Mouse (Mus musculus) limb, embryonic 10.5 days (tissue): ENCODE data around the gene Nmnat2. TPM values are rescaled to one million over a fixed set of nuclear protein-coding genes. Genes with fewer than 3 reads are reported as not detected.

Experiments
- DNase-seq: peaks from one replicate; pipeline ENCODE4 v3.0.0-alpha.2; 2017; ENCODE audit warnings: low spot score
- H3K27ac ChIP-seq: fragments of 300-500 bp; sonication (generic); 2 replicates; pipeline ENCODE4 v1.5.1; 2016; ENCODE audit warnings: mild to moderate bottlenecking
- H3K27me3 ChIP-seq: fragments of 300-500 bp; sonication (generic); 2 replicates; pipeline ENCODE4 v1.6.1; 2016; ENCODE audit warnings: low read depth, mild to moderate bottlenecking; ENCODE audit not compliant: poor library complexity, severe bottlenecking
- H3K36me3 ChIP-seq: fragments of 300-500 bp; sonication (generic); 2 replicates; pipeline ENCODE4 v1.6.1; 2016; ENCODE audit warnings: mild to moderate bottlenecking, moderate library complexity
- H3K4me1 ChIP-seq: fragments of 300-500 bp; sonication (generic); 2 replicates; pipeline ENCODE4 v1.6.1; 2016
- H3K4me3 ChIP-seq: fragments of 300-500 bp; sonication (generic); 2 replicates; pipeline ENCODE4 v1.5.1; 2016; ENCODE audit warnings: mild to moderate bottlenecking, moderate library complexity
- H3K9me3 ChIP-seq: fragments of 300-500 bp; sonication (generic); replicated peaks from 2 replicates; pipeline ENCODE4 v1.6.1; 2016; ENCODE audit warnings: mild to moderate bottlenecking
- whole genome bisulfite sequencing: fragments of 180-500 bp; shearing (Covaris S2); methylation state at CpG from one replicate; pipeline ENCODE4 v1.1.7; 2016; 5-methylcytosine and 5-hydroxymethylcytosine counted together
- polyA plus RNA-seq: library from polyadenylated mRNA; unstranded; fragments of >200 nt; fragmentation: Nextera tagmentation; extraction: Ambion mirVana; gene quantifications from 2 replicates; pipeline ENCODE4 v1.2.1, GENCODE M21; 2016

Nmnat2 gene
- polyA plus RNA-seq, 1 experiment from 2014 or later: 0.75 TPM

GRCm38 (mm10) chr1:153133865-153134781, 179.3 kb downstream of the Nmnat2 start:
- peaks cover 23% of the 10 kb centered on the region for H3K4me1 ChIP-seq
- H3K36me3 ChIP-seq: no peaks in the 10 kb centered on the region
- DNase-seq: peak; percentile 47
- H3K27ac ChIP-seq: peak overlapping the region; percentile 72
- no peaks in the 10 kb centered on the region for H3K9me3 ChIP-seq
- H3K27me3 ChIP-seq: no peaks in the 10 kb centered on the region
- WGBS: 14% methylated on average over 9 of the region's 9 CpGs
- H3K4me3 ChIP-seq: no peak overlapping the region

- peaks cover 27% of the 10 kb centered on the region for H3K4me1 ChIP-seq
- DNase-seq: no peak
Observed at GRCm38 (mm10) chr1:153136647-153137046, 181.9 kb downstream of the Nmnat2 start.

DNA sequence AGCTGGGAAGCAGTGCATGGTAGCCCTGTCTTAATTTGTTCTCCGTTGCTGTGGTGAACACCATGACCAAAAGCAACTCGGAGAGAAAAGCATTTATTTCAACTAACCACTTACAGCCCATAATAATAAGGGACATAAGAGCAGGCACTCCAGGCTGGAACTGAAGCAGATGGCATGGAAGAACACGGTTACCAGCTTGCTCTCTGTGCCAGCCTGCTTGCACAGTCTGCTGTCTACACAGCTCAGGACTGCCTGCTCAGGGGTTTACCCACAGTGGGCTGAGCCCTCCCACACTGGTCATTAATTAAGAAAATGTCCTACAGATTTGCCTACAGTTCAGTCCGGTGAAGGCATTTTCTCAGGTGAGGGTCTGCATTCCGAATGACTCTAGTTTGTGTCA, 183.7 kb downstream of the Nmnat2 start:
- H3K27me3 ChIP-seq: no peaks in the 10 kb centered on the region
- peaks cover 20% of the 10 kb centered on the region for H3K4me1 ChIP-seq
- WGBS: 71% methylated on average over 5 of the region's 5 CpGs
- no peak for DNase-seq
- no peaks in the 10 kb centered on the region for H3K36me3 ChIP-seq
- no peaks in the 10 kb centered on the region for H3K9me3 ChIP-seq
- no peak overlapping the region for H3K27ac ChIP-seq
- no peak overlapping the region for H3K4me3 ChIP-seq

More at GRCm38 (mm10) chr1:153136647-153137046, 181.9 kb downstream of the Nmnat2 start:
- Histone ChIP-seq H3K36me3 (no peaks in the 10 kb centered on the region), H3K4me3 (no peak overlapping the region), H3K9me3 (no peaks in the 10 kb centered on the region), H3K27ac (no peak overlapping the region), H3K27me3 (no peaks in the 10 kb centered on the region)
- WGBS: 79% methylated on average over 13 of the region's 13 CpGs

- Histone ChIP-seq H3K9me3 (no peaks in the 10 kb centered on the region), H3K36me3 (no peaks in the 10 kb centered on the region), H3K27ac (no peak overlapping the region), H3K4me1 (peaks cover 19% of the 10 kb centered on the region), H3K4me3 (no peak overlapping the region), H3K27me3 (no peaks in the 10 kb centered on the region)
- DNase-seq: no peak
- WGBS: 51% methylated on average over 7 of the region's 7 CpGs
Observed at GRCm38 (mm10) chr1:153139635-153140034, 184.8 kb downstream of the Nmnat2 start.

- Histone ChIP-seq H3K4me1 (peaks cover 18% of the 10 kb centered on the region), H3K36me3 (no peaks in the 10 kb centered on the region), H3K27me3 (no peaks in the 10 kb centered on the region), H3K9me3 (no peaks in the 10 kb centered on the region), H3K4me3 (no peak overlapping the region), H3K27ac (no peak overlapping the region)
- DNase-seq: no peak
- whole genome bisulfite sequencing: 79% methylated on average over 11 of the region's 11 CpGs
Observed at GRCm38 (mm10) chr1:153140265-153140664, 185.5 kb downstream of the Nmnat2 start.

- Histone ChIP-seq H3K9me3 (no peaks in the 10 kb centered on the region), H3K36me3 (no peaks in the 10 kb centered on the region), H3K27ac (no peak overlapping the region), H3K4me3 (no peak overlapping the region), H3K4me1 (peaks cover 18% of the 10 kb centered on the region), H3K27me3 (no peaks in the 10 kb centered on the region)
- DNase-seq: no peak
- 20% methylated on average over 8 of the region's 8 CpGs for whole genome bisulfite sequencing
Observed at GRCm38 (mm10) chr1:153140747-153141228, 186.0 kb downstream of the Nmnat2 start.

DNA sequence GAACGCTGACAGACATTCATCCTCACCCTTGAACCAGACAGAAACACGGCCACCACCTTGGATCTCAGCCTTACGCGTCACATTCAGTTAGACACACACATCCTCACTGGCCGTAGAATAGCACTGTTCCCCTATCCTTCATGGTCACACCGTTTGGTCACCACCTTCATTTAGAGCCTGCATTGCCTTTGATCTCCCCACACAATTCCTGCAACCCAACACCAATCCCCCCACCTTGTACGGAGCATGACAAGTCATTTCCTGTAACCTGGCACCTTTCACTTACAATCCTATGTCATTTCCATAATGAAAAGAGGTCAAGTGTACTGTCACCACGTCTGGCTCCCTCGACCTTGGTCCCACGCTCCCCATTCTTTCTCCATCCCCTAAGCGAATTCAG, 189.2 kb downstream of the Nmnat2 start:
- Histone ChIP-seq H3K9me3 (no peaks in the 10 kb centered on the region), H3K27ac (no peak overlapping the region), H3K27me3 (no peaks in the 10 kb centered on the region), H3K4me1 (peaks cover 18% of the 10 kb centered on the region), H3K36me3 (no peaks in the 10 kb centered on the region), H3K4me3 (no peak overlapping the region)
- DNase-seq: no peak
- 50% methylated on average over 11 of the region's 11 CpGs for WGBS

- no peak overlapping the region for H3K27ac ChIP-seq
- no peaks in the 10 kb centered on the region for H3K27me3 ChIP-seq
- 89% methylated on average over 5 of the region's 5 CpGs for WGBS
- H3K36me3 ChIP-seq: no peaks in the 10 kb centered on the region
- peaks cover 16% of the 10 kb centered on the region for H3K4me1 ChIP-seq
- DNase-seq: no peak
- H3K4me3 ChIP-seq: no peak overlapping the region
- no peaks in the 10 kb centered on the region for H3K9me3 ChIP-seq
Observed at GRCm38 (mm10) chr1:153145791-153146190, 191.0 kb downstream of the Nmnat2 start.

- Histone ChIP-seq H3K27ac (no peak overlapping the region), H3K4me1 (no peaks in the 10 kb centered on the region), H3K27me3 (no peaks in the 10 kb centered on the region), H3K9me3 (no peaks in the 10 kb centered on the region), H3K36me3 (no peaks in the 10 kb centered on the region), H3K4me3 (no peak overlapping the region)
- WGBS: 91% methylated on average over 7 of the region's 7 CpGs
- no peak for DNase-seq
Observed at GRCm38 (mm10) chr1:153152594-153152993, 197.8 kb downstream of the Nmnat2 start.

- DNase-seq: no peak
- Histone ChIP-seq H3K4me3 (no peak overlapping the region), H3K9me3 (no peaks in the 10 kb centered on the region), H3K27me3 (no peaks in the 10 kb centered on the region), H3K27ac (peak overlapping the region; percentile 46; the same call in 1 of the 2 replicates), H3K4me1 (no peaks in the 10 kb centered on the region), H3K36me3 (no peaks in the 10 kb centered on the region)
- 85% methylated on average over 10 of the region's 10 CpGs for WGBS
Observed at GRCm38 (mm10) chr1:153153619-153154137, 198.9 kb downstream of the Nmnat2 start.

DNA sequence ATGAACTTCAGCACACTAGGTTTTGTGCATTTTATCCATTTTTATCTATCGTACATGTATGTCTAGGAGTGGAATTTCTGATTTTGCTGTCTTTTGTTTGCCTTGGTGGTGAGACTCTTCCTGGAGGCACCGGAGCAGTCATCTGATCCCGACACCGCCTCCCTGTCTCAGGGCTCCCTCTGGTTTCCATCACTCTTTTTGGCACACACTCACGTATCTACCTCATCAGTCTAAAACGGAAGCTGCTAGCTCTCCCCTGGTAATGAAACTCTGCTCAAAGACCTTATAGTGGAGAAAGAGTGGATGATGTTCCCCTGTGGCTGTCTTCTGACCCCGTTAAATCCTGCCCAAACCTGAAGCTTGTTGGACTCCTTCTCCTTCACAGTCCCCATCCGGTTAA, 200.6 kb downstream of the Nmnat2 start:
- no peak overlapping the region for H3K27ac ChIP-seq
- H3K4me3 ChIP-seq: no peak overlapping the region
- no peaks in the 10 kb centered on the region for H3K36me3 ChIP-seq
- H3K4me1 ChIP-seq: no peaks in the 10 kb centered on the region
- H3K9me3 ChIP-seq: no peaks in the 10 kb centered on the region
- no peaks in the 10 kb centered on the region for H3K27me3 ChIP-seq
- WGBS: 72% methylated on average over 8 of the region's 8 CpGs
- DNase-seq: no peak

DNA sequence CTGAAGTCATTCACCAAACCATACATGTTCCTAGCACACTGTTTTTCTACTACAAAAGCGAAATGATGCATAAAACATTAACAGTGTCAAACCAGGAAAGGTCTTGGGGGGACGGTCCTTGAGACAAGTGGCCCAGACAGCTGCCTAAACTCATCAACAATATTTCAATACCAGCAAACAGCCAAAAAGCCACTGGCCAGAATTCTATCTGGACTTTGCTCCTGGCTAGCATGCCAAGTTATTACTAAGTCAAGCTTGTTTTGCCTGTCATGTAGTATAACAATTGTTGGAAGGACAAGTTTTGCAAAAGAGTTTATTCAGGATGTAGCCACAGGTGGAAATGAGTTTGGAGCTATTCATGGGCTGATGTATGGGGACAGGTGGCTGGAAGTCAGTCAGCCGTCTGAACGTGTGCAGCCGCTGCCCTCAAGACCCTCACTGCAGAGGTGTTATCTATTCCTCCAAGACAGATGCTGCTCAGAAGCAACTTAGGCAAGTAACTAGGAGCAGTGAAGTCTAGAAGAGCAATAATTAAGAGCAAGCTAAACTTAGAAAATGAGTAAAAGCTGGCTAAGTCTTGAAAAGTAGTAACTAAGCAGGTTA, 202.3 kb downstream of the Nmnat2 start:
- WGBS: 76% methylated on average over 5 of the region's 5 CpGs
- Histone ChIP-seq H3K36me3 (no peaks in the 10 kb centered on the region), H3K27me3 (no peaks in the 10 kb centered on the region)

GRCm38 (mm10) chr1:153159137-153159536, 204.3 kb downstream of the Nmnat2 start:
- no peaks in the 10 kb centered on the region for H3K36me3 ChIP-seq
- H3K4me3 ChIP-seq: no peak overlapping the region
- no peak overlapping the region for H3K27ac ChIP-seq
- whole genome bisulfite sequencing: 92% methylated on average over 4 of the region's 4 CpGs
- no peak for DNase-seq
- H3K9me3 ChIP-seq: no peaks in the 10 kb centered on the region
- H3K4me1 ChIP-seq: 0 out of 2 replicates have a peak, but pooled peaks cover 4% of the 10 kb centered on the region
- H3K27me3 ChIP-seq: no peaks in the 10 kb centered on the region

More for the DNA sequence above, 202.3 kb downstream of the Nmnat2 start:
- no peak overlapping the region for H3K4me3 ChIP-seq
- no peak overlapping the region for H3K27ac ChIP-seq
- H3K4me1 ChIP-seq: no peaks in the 10 kb centered on the region
- H3K9me3 ChIP-seq: no peaks in the 10 kb centered on the region
- no peak for DNase-seq
